Mouse (Mus musculus): Measurements from ENCODE around the gene Zfp967. TPM values are rescaled to one million over a fixed set of nuclear protein-coding genes. Genes with fewer than 3 reads are reported as not detected.

Zfp967 gene
- total RNA-seq (2023): not detected

GRCm38 (mm10) chr2:176520756-176521155 is at the start of gene Zfp967:
Gene Zfp967 (plus strand): TSS chr2:176521056.

GRCm38 (mm10) chr2:176486683-176487082 is 34.2 kb upstream of the Zfp967 start, which contains the start of gene Gm14434:
Gene Gm14434 (minus strand): TSS chr2:176486783.

Other genes starting within 250 kb of the Zfp967 start
- not detected for gene Gm11009, start 201.6 kb upstream of the Zfp967 start, total RNA-seq (2023)
- 4.6 TPM for gene Gm14435, start 97.5 kb upstream of the Zfp967 start, total RNA-seq (2023)
- not detected for gene Gm14434, start 34.3 kb upstream of the Zfp967 start, total RNA-seq (2023)
- gene Gm14308, start 115.3 kb downstream of the Zfp967 start, total RNA-seq (2023): 0.71 TPM
- 7.3 TPM for gene Zfp973, start 149.5 kb downstream of the Zfp967 start, total RNA-seq (2023)
- gene Gm14305, start 187.3 kb downstream of the Zfp967 start, total RNA-seq (2023): 3.7 TPM

Data from CD4-positive naive resting alpha-beta T cell, adult 57 days (primary cell).